Mouse (Mus musculus): ENCODE measurements at regions not wholly inside any gene's neighbourhood (a gene's known extent, or its start where the extent isn't known, plus 50 kb on each side); places are given as distances from the start of the nearest gene placed in this dataset.
"Not testable (repeated sequence)": the region's sequence is repeated elsewhere in the genome, so short reads cannot be mapped to it uniquely, and the experiment has no call there.

DNA sequence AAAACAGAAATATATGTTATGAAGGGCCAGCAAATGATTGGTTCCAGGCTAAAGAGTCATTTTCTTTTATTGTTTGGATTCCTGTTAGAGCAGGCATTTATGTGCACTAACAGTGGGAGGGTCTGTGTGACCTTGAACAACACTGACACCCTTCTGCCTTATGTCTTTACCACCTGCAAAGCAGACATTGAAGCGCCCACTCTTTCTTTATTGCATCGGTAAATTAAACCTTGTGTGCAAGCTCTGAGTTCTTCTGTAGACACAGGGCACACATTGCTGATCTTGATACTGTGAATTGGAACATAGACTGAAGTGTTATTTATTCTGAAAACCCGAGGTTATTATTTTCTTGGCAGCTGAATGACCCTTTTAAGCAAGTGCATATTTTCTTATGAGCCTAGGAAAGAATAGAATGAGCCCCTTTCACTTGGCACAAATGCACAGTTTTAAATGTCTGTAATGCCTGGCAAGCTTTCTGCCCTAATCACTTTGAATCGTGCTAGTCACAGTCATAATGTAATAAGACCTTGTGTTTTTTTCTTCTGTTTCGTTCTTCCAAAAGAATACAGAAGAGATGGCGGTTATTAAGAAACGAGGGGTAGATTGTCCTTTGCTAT, 125.1 kb upstream of the Cobl start:
- H3K4me3 ChIP-seq = no peak overlapping the region
- no peaks in the 10 kb centered on the region for H3K27me3 ChIP-seq (ENCODE audit: low read depth, poor library complexity, severe bottlenecking)
- WGBS = 86% methylated on average over 7 of the region's 7 CpGs
- H3K27ac ChIP-seq (replicated peaks) = no peak overlapping the region
- H3K9me3 ChIP-seq (replicated peaks) = no peaks in the 10 kb centered on the region
- H3K36me3 ChIP-seq = no peaks in the 10 kb centered on the region
- H3K4me1 ChIP-seq = no peaks in the 10 kb centered on the region
- no peak for DNase-seq (ENCODE audit: low spot score)

DNA sequence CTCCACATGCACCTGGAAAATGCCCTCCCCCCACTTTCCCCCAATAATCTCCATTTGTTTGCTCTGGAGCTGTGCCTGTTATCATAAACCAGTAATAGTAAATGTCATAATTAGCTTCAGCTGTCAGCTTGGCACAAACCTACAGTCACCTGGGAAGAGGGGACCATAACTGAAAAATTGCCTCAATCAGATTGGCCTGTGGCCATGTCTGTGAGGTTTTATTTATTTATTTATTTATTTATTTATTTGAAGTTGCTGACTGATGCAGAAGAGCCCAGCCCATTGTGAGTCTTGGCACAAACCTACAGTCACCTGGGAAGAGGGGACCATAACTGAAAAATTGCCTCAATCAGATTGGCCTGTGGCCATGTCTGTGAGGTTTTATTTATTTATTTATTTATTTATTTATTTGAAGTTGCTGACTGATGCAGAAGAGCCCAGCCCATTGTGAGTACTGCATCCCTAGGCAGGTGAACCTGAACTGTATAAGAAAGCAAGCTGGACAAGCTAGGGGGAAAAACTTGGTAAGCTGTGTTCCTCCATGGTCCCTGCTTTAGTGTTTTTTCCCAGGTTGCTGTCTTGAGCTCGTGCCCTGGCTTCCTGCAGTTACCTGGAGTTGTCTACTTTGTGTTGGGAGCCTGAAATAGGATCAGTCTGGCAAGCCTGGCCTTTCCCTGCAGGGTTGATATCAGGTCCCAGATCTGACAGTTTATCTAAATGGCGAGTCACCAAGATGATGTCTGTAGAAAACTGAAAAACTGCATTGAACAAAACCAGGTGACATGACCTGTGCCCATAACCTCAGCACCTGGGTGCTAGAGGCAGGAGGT, 120.3 kb upstream of the Cobl start:
- H3K27me3 ChIP-seq (ENCODE audit: low read depth, poor library complexity, severe bottlenecking); H3K4me3 ChIP-seq; DNase-seq (ENCODE audit: low spot score); H3K36me3 ChIP-seq; H3K27ac ChIP-seq (replicated peaks); H3K9me3 ChIP-seq (replicated peaks); H3K4me1 ChIP-seq: not testable (repeated sequence)
- WGBS = 75% methylated on average over 2 of the region's 2 CpGs

DNA sequence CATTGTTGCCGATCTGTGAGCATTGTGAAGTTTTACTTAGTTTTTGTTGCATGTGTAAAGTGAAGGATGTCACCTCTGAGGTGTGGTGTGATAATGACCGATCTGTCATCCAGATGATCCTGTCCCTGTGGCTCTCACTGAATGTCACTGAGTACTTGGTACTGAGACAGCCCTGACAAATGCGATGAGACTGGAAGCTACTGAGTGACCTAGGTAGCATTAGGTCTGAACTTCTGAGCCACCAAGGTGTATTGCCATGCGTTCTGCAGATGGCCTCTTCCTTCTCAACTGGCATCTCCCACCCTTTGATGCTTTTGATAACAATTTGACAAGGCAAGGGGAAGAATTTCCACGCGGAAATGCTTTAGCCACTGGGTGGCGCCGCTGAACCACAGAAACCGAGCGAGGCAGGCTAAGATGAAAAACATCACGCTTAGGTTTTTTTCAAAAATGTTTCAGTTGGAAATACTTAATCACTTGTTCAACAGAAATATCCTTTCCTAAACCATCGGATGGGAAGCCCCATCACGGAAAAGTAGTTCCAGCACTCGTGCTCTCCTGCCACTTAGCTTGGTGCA, 114.3 kb upstream of the Cobl start:
- H3K27me3 ChIP-seq (ENCODE audit: low read depth, poor library complexity, severe bottlenecking) = no peaks in the 10 kb centered on the region
- no peak overlapping the region for H3K27ac ChIP-seq (replicated peaks)
- WGBS = 45% methylated on average over 14 of the region's 14 CpGs
- 0 out of 2 replicates have a peak, but pooled peaks cover 2% of the 10 kb centered on the region for H3K4me1 ChIP-seq
- peak; percentile 52 for DNase-seq (ENCODE audit: low spot score)
- H3K4me3 ChIP-seq = no peak overlapping the region
- H3K9me3 ChIP-seq (replicated peaks) = no peaks in the 10 kb centered on the region
- H3K36me3 ChIP-seq = no peaks in the 10 kb centered on the region

DNA sequence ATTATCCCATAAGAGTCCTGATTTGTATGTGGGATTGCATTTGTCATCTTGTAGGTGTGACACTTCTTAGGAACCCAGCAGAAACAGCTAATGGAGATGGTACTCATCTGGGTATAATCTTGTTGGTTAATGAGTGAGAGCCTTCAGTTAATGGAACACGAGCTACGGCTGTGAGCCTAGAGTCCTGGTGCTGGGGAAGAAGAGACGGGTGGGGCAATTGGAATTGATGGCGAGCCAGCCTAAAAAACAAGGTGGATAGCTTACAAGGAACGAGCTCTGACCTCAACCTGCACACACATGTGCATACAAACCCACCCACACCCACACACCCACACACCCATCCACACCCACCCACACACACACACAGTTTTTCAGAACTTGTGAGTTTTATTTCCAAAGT, 94.9 kb upstream of the Cobl start:
- DNase-seq (ENCODE audit: low spot score) = no peak
- no peak overlapping the region for H3K4me3 ChIP-seq
- no peak overlapping the region for H3K27ac ChIP-seq (replicated peaks)
- H3K9me3 ChIP-seq (replicated peaks) = 0 out of 2 replicates have a peak, but pooled peaks cover 2% of the 10 kb centered on the region
- 90% methylated on average over 5 of the region's 5 CpGs for WGBS
- H3K4me1 ChIP-seq = peaks cover 6% of the 10 kb centered on the region; the same call in 1 of the 2 replicates
- H3K36me3 ChIP-seq = no peaks in the 10 kb centered on the region
- H3K27me3 ChIP-seq (ENCODE audit: low read depth, poor library complexity, severe bottlenecking) = no peaks in the 10 kb centered on the region; the same call in 1 of the 2 replicates

DNA sequence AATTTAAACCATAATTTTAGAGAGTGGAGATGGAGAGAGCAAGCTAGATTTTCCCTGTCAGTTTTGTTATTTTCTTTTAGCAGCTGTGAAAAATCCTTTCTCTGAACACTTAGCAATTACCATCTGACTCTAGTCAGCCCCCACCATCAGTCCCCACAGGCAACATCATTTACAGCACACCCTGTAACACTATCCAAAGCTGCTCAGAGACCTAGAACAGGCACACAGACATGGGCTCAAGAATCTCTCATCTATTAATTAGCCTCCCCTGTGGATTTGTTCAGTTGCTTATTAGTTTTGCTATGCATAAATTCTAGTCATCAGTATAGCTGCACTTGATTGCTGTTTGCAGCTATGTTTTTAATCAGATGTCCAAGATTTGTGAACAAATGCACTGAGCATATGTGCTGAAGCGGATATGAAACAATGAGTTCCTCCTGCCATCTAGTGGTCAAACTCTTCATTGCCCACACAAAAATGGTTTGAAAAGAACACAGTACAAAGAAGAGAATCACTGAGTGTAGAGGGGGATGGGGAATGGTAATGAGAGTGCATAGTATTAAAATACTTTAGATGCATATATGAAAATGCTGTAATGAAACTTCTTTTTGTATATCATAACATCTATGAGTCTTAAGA, 94.4 kb upstream of the Cobl start:
- no peak for DNase-seq (ENCODE audit: low spot score)
- H3K4me1 ChIP-seq = peaks cover 6% of the 10 kb centered on the region; the same call in 1 of the 2 replicates
- no peak overlapping the region for H3K4me3 ChIP-seq
- H3K27ac ChIP-seq (replicated peaks) = no peak overlapping the region
- 42% methylated on average over 1 of the region's 1 CpGs for WGBS
- no peaks in the 10 kb centered on the region for H3K36me3 ChIP-seq
- H3K9me3 ChIP-seq (replicated peaks) = 0 out of 2 replicates have a peak, but pooled peaks cover 2% of the 10 kb centered on the region
- H3K27me3 ChIP-seq (ENCODE audit: low read depth, poor library complexity, severe bottlenecking) = no peaks in the 10 kb centered on the region; the same call in 1 of the 2 replicates

DNA sequence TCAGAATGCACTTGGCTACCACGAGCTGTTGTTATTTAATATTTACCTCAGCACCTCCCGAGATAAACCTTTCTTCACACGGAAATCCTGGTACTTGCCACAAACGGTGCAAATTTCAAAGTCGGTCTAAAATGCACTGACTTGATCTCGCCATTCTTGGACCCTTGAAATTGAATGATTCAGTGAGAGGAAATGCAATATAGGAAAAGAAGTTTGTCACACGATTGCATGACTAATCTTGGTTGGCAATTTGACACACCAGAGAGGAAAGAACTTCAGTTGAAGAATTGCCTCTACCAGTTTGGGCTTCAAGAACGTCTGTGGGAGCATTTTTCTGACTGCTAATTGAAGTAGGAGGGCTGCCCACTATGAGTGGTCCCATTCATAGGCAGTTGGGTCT, 93.4 kb upstream of the Cobl start:
- H3K27me3 ChIP-seq (ENCODE audit: low read depth, poor library complexity, severe bottlenecking) = no peaks in the 10 kb centered on the region; the same call in 1 of the 2 replicates
- H3K9me3 ChIP-seq (replicated peaks) = 0 out of 2 replicates have a peak, but pooled peaks cover 2% of the 10 kb centered on the region
- 86% methylated on average over 8 of the region's 8 CpGs for WGBS
- no peak for DNase-seq (ENCODE audit: low spot score)
- peaks cover 6% of the 10 kb centered on the region; the same call in 1 of the 2 replicates for H3K4me1 ChIP-seq
- no peaks in the 10 kb centered on the region for H3K36me3 ChIP-seq
- H3K27ac ChIP-seq (replicated peaks) = no peak overlapping the region
- H3K4me3 ChIP-seq = no peak overlapping the region

DNA sequence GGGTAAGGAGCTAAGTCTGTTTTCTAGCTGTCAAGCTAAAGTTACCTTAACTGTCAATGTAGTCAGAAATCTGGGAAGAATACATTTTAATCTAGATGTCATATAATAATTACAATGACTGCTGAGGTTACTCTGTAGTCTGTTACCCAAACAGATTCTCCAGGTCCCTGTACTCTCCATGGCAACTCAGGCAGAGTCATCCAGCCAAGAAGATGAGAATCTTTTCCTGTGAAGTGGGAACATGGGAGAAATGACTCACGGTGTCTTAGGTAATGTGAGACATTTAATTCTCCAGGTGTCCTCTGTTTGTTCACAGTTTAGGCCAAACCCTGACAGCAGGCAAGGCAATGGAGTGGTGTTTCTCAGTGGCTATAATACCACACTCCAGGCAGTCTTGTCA, 81.0 kb upstream of the Cobl start:
- 81% methylated on average over 1 of the region's 1 CpGs for WGBS
- no peak for DNase-seq (ENCODE audit: low spot score)

DNA sequence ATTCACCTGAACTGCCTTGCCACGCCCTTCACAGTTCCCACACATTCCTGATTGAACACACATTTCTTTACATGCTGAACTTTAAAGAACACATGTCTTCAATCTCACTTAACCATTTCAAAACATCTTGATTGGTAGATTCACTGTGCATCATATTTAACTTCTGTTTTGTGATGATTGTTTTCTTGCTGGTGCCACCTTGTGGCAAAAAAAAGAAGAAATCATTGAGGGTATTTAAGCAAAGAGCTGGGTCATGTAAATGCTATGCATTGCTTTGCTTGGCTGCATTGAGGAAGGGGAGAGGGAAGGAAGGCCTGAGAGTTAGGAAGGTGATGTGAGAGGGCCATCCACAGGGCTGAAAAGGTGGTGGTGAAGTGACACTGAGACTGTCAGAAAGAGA, 78.3 kb upstream of the Cobl start:
- no peaks in the 10 kb centered on the region for H3K36me3 ChIP-seq
- H3K27ac ChIP-seq (replicated peaks) = no peak overlapping the region
- no peaks in the 10 kb centered on the region for H3K27me3 ChIP-seq (ENCODE audit: low read depth, poor library complexity, severe bottlenecking)
- WGBS = 57% methylated on average over 1 of the region's 1 CpGs
- peaks cover 4% of the 10 kb centered on the region; the same call in 1 of the 2 replicates for H3K4me1 ChIP-seq
- no peak for DNase-seq (ENCODE audit: low spot score)
- no peak overlapping the region for H3K4me3 ChIP-seq
- no peaks in the 10 kb centered on the region for H3K9me3 ChIP-seq (replicated peaks)

More for the DNA sequence above, 81.0 kb upstream of the Cobl start:
- Histone ChIP-seq H3K4me1 (no peaks in the 10 kb centered on the region), H3K36me3 (no peaks in the 10 kb centered on the region), H3K27ac (replicated peaks) (no peak overlapping the region), H3K27me3 (ENCODE audit: low read depth, poor library complexity, severe bottlenecking) (no peaks in the 10 kb centered on the region), H3K4me3 (no peak overlapping the region), H3K9me3 (replicated peaks) (no peaks in the 10 kb centered on the region)

DNA sequence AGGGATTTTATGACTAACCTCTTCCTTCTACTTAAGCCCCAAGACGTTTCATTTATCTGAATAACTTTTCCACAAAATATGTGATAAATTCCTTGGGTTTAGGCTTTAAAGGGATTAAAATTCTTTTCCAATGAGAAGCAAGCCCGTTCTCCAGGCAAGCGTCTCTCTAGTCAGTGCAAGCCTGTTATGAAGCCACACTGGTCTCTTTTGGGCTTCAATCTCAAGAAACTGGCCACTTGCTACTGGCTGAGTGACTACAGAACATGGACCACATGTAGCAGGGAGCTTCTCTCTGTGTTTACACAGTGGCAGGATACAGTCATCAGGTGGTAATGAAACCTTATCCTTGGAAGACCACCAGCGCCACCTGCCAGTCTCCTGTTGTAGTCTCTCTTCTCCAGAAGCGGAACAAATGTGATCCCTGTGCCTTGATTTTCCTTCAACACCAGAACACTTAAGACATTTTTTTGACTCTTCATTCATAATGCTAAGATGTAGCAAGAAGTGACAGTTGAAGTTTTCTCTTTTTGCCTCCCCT, 75.6 kb upstream of the Cobl start:
- H3K4me3 ChIP-seq = no peak overlapping the region
- WGBS = 47% methylated on average over 5 of the region's 5 CpGs
- peaks cover 4% of the 10 kb centered on the region for H3K4me1 ChIP-seq
- no peaks in the 10 kb centered on the region for H3K27me3 ChIP-seq (ENCODE audit: low read depth, poor library complexity, severe bottlenecking)
- DNase-seq (ENCODE audit: low spot score) = peak; percentile 21
- no peaks in the 10 kb centered on the region for H3K9me3 ChIP-seq (replicated peaks)
- H3K36me3 ChIP-seq = no peaks in the 10 kb centered on the region
- no peak overlapping the region for H3K27ac ChIP-seq (replicated peaks)

DNA sequence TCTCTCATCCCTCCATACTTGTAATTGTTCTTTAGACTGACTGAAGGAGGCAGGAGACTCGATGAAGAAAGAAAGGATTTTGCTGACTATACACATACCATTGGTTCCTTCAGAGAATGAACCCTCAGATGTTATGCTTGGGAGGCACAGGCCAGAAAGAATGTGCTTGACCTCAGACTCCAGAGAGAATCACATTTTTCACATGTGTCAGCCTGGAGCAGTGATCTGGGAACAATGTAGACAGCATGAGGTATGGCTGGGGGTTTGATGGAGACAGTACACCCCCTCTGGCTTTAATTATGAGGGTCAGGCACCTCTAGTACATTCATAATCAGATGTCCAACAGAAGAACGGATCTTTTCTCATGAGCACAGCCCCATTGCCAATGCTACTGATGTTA, 70.3 kb upstream of the Cobl start:
- peaks cover 14% of the 10 kb centered on the region for H3K4me1 ChIP-seq
- no peak overlapping the region for H3K4me3 ChIP-seq
- 46% methylated on average over 2 of the region's 2 CpGs for WGBS
- H3K27me3 ChIP-seq (ENCODE audit: low read depth, poor library complexity, severe bottlenecking) = peaks cover 4% of the 10 kb centered on the region; the same call in 1 of the 2 replicates
- H3K9me3 ChIP-seq (replicated peaks) = no peaks in the 10 kb centered on the region
- no peak for DNase-seq (ENCODE audit: low spot score)
- no peaks in the 10 kb centered on the region for H3K36me3 ChIP-seq
- no peak overlapping the region for H3K27ac ChIP-seq (replicated peaks)

DNA sequence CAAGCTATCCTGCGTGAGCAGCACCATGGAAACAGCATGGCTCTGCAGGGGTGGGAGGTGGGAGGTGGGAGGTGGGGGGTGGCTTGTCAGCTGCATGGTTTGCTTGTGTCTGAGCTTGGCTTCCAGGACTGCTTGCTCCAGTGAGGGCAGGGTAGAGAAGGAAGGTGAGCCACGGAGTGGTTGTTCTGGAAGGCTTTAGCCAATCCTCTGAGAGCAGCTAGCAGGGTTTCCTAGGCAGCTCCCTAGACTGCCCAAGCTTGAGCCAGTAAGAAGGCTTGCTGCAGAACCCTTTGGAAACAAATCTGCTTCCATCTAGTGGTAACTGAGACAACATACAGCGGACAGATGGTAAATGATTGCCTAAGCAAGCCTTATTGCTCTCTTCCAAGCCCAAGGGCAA, 67.5 kb upstream of the Cobl start:
- peak overlapping the region; percentile 57 for H3K27ac ChIP-seq (replicated peaks)
- H3K9me3 ChIP-seq (replicated peaks) = no peaks in the 10 kb centered on the region
- peak; percentile 57 for DNase-seq (ENCODE audit: low spot score)
- no peak overlapping the region for H3K4me3 ChIP-seq
- peaks cover 4% of the 10 kb centered on the region; the same call in 1 of the 2 replicates for H3K27me3 ChIP-seq (ENCODE audit: low read depth, poor library complexity, severe bottlenecking)
- 6% methylated on average over 3 of the region's 3 CpGs for WGBS
- H3K4me1 ChIP-seq = peaks cover 21% of the 10 kb centered on the region
- H3K36me3 ChIP-seq = no peaks in the 10 kb centered on the region

DNA sequence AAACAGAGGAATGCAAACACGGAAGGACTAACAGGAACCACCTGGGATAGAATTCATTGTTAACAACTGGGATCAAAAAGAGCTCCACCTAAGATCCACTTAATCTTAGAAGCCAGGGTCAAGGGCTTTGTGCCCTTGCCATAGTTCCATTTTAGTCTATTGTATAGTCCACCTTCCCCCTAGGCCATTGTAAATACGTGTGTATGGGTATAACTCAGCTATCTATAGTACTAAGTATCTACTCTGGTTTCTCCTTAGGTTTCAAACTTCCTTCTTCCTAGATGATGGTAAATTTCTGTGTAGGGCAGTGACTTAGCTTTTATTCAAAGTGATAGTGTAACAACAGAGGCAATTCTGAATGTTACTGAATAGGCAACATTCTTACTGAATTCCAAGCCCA, 57.3 kb upstream of the Cobl start:
- H3K36me3 ChIP-seq; DNase-seq (ENCODE audit: low spot score); H3K4me1 ChIP-seq; H3K9me3 ChIP-seq (replicated peaks); H3K27ac ChIP-seq (replicated peaks); H3K27me3 ChIP-seq (ENCODE audit: low read depth, poor library complexity, severe bottlenecking); H3K4me3 ChIP-seq: not testable (repeated sequence)
- WGBS = 73% methylated on average over 2 of the region's 2 CpGs

Data from midbrain, embryonic 10.5 days (tissue).